Mouse (Mus musculus): ENCODE measurements around the gene Bfsp2. TPM values are rescaled to one million over a fixed set of nuclear protein-coding genes. Genes with fewer than 3 reads are reported as not detected.

Gene Bfsp2
- polyA plus RNA-seq, 1 experiment from 2014 or later = 5.4 TPM

DNA sequence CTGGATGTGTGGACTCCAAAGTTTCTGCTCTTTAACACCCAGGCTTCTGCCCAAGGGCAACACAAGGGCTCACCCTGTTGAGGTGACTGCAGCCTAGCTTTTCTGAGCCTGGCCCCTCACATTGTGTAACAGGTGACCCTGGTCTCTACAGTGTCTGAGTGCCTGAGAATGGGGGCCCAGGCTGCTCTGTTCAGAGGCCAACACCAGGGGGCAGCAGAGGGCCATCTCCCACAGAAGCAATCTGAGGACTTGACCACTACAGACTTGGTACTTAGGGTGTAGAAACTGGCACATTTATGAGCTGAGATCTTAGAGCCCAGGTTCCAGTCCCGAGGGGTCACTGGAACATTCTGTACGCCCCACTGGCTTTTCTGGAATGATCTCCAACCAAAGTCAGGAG lies 10.2 kb upstream of the Bfsp2 start:
- Histone ChIP-seq H3K9me3 (replicated peaks; ENCODE audit: control insufficient read depth, low read length) (no peaks in the 10 kb centered on the region), H3K36me3 (ENCODE audit: control insufficient read depth, insufficient read depth) (no peaks in the 10 kb centered on the region), H3K4me1 (ENCODE audit: control insufficient read depth, low read depth, low read length) (no peaks in the 10 kb centered on the region; the same call in 1 of the 2 replicates), H3K4me2 (ENCODE audit: low read depth, low read length) (no peak overlapping the region), H3K27ac (ENCODE audit: low read length) (no peak overlapping the region), H3K27me3 (ENCODE audit: control insufficient read depth, insufficient read depth, low read depth, low read length) (no peaks in the 10 kb centered on the region), H3K4me3 (ENCODE audit: low read depth, low read length) (no peak overlapping the region), H3K9ac (ENCODE audit: low read depth, low read length) (no peak overlapping the region)
- WGBS (ENCODE audit: insufficient replicate concordance) = 18% methylated on average over 2 of the region's 2 CpGs
- ATAC-seq (ENCODE audit: low read depth) = peak; percentile 57

GRCm38 (mm10) chr9:103489883-103490282 lies 9.7 kb upstream of the Bfsp2 start:
- ATAC-seq (ENCODE audit: low read depth) = no peak
- 38% methylated on average over 4 of the region's 4 CpGs for WGBS (ENCODE audit: insufficient replicate concordance)
- Histone ChIP-seq H3K9me3 (replicated peaks; ENCODE audit: control insufficient read depth, low read length) (no peaks in the 10 kb centered on the region), H3K9ac (ENCODE audit: low read depth, low read length) (no peak overlapping the region), H3K27me3 (ENCODE audit: control insufficient read depth, insufficient read depth, low read depth, low read length) (no peaks in the 10 kb centered on the region), H3K4me1 (ENCODE audit: control insufficient read depth, low read depth, low read length) (no peaks in the 10 kb centered on the region; the same call in 1 of the 2 replicates), H3K27ac (ENCODE audit: low read length) (no peak overlapping the region), H3K4me2 (ENCODE audit: low read depth, low read length) (no peak overlapping the region), H3K36me3 (ENCODE audit: control insufficient read depth, insufficient read depth) (no peaks in the 10 kb centered on the region), H3K4me3 (ENCODE audit: low read depth, low read length) (no peak overlapping the region)

DNA sequence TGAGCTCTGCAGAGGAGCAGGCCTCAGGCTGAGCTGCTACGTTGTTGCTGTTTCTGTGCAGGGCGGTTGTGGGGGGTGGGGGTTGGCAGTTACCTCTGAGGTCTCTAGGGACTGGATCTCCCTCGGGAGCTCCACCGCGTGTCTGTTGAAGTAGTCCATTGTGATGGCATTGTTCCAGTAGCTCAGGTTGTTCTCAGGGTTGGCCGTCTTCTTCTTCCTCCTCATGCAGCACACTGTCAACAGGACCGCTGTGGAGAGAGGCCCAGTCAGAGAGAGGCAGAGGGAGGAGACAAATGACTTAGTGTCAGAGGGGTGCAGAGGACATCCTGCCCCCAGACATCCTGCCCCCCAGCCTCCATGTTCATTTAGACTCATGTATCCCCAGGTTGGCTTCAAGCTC lies 8.9 kb upstream of the Bfsp2 start:
- 0 out of 2 replicates have a peak, but pooled peaks have one; percentile 14 for ATAC-seq (ENCODE audit: low read depth)
- WGBS (ENCODE audit: insufficient replicate concordance) = 32% methylated on average over 7 of the region's 7 CpGs
- Histone ChIP-seq H3K27me3 (ENCODE audit: control insufficient read depth, insufficient read depth, low read depth, low read length) (no peaks in the 10 kb centered on the region), H3K27ac (ENCODE audit: low read length) (no peak overlapping the region; the same call in 1 of the 2 replicates), H3K4me3 (ENCODE audit: low read depth, low read length) (no peak overlapping the region), H3K9me3 (replicated peaks; ENCODE audit: control insufficient read depth, low read length) (no peaks in the 10 kb centered on the region), H3K4me1 (ENCODE audit: control insufficient read depth, low read depth, low read length) (no peaks in the 10 kb centered on the region; the same call in 1 of the 2 replicates), H3K4me2 (ENCODE audit: low read depth, low read length) (no peak overlapping the region), H3K9ac (ENCODE audit: low read depth, low read length) (no peak overlapping the region), H3K36me3 (ENCODE audit: control insufficient read depth, insufficient read depth) (no peaks in the 10 kb centered on the region)

DNA sequence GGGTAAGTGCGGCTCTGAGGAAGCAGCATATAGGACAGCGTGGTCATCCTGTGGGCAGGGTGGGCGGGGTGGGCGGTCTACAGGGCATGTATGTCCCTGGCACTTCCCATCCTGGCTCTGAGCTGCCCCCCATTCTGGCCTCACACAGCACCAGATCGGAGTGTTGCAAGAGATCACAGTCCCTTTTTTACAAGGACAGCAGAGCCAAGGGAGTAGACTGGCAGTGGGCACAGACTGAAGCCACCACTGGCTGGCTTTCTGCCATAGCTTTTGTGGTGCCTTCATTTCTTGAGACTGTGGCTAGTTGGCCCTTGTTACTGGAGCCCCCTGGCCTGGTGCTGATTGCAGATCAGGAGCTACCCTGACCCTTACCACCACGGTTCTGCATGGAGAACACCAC lies 6.0 kb upstream of the Bfsp2 start:
- H3K9me3 ChIP-seq (replicated peaks; ENCODE audit: control insufficient read depth, low read length) = no peaks in the 10 kb centered on the region
- no peaks in the 10 kb centered on the region for H3K27me3 ChIP-seq (ENCODE audit: control insufficient read depth, insufficient read depth, low read depth, low read length)
- ATAC-seq (ENCODE audit: low read depth) = no peak
- WGBS (ENCODE audit: insufficient replicate concordance) = 34% methylated on average over 6 of the region's 6 CpGs
- no peak overlapping the region for H3K27ac ChIP-seq (ENCODE audit: low read length)
- H3K9ac ChIP-seq (ENCODE audit: low read depth, low read length) = no peak overlapping the region
- H3K4me3 ChIP-seq (ENCODE audit: low read depth, low read length) = no peak overlapping the region
- peaks cover under 1% of the 10 kb centered on the region; the same call in 1 of the 2 replicates for H3K4me1 ChIP-seq (ENCODE audit: control insufficient read depth, low read depth, low read length)
- H3K4me2 ChIP-seq (ENCODE audit: low read depth, low read length) = no peak overlapping the region
- H3K36me3 ChIP-seq (ENCODE audit: control insufficient read depth, insufficient read depth) = no peaks in the 10 kb centered on the region

DNA sequence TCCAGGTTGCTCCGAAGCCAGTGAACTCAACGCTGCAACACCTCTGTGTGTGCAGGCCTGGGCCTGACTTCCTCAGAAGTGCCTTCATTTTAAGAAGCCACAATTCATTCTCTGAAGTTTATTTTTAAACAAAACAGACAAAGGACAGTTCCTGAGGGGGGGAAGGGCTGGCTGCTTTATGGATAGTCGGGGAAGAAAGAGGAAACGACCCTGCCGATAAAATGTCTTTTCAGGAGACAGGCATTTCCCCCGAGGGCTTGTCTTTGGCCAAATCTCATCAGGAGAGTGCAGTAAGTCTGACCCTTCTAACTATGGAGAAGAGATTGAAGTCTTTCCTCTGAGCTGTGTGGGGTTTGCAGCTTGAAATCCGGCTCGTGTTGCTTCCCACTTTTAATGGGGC lies 5.4 kb upstream of the Bfsp2 start:
- no peak overlapping the region for H3K4me2 ChIP-seq (ENCODE audit: low read depth, low read length)
- H3K36me3 ChIP-seq (ENCODE audit: control insufficient read depth, insufficient read depth) = no peaks in the 10 kb centered on the region
- H3K9ac ChIP-seq (ENCODE audit: low read depth, low read length) = no peak overlapping the region
- H3K27me3 ChIP-seq (ENCODE audit: control insufficient read depth, insufficient read depth, low read depth, low read length) = no peaks in the 10 kb centered on the region
- WGBS (ENCODE audit: insufficient replicate concordance) = 12% methylated on average over 8 of the region's 8 CpGs
- H3K9me3 ChIP-seq (replicated peaks; ENCODE audit: control insufficient read depth, low read length) = no peaks in the 10 kb centered on the region
- no peak overlapping the region for H3K27ac ChIP-seq (ENCODE audit: low read length)
- H3K4me1 ChIP-seq (ENCODE audit: control insufficient read depth, low read depth, low read length) = peaks cover 5% of the 10 kb centered on the region; the same call in 1 of the 2 replicates
- H3K4me3 ChIP-seq (ENCODE audit: low read depth, low read length) = no peak overlapping the region
- ATAC-seq (ENCODE audit: low read depth) = no peak

- H3K4me2 ChIP-seq (ENCODE audit: low read depth, low read length) = no peak overlapping the region
- H3K27me3 ChIP-seq (ENCODE audit: control insufficient read depth, insufficient read depth, low read depth, low read length) = no peaks in the 10 kb centered on the region
- ATAC-seq (ENCODE audit: low read depth) = peak; percentile 64; the same call in 1 of the 2 replicates
- H3K27ac ChIP-seq (ENCODE audit: low read length) = no peak overlapping the region
- H3K4me1 ChIP-seq (ENCODE audit: control insufficient read depth, low read depth, low read length) = peaks cover 5% of the 10 kb centered on the region; the same call in 1 of the 2 replicates
- no peak overlapping the region for H3K4me3 ChIP-seq (ENCODE audit: low read depth, low read length)
- H3K36me3 ChIP-seq (ENCODE audit: control insufficient read depth, insufficient read depth) = no peaks in the 10 kb centered on the region
- H3K9ac ChIP-seq (ENCODE audit: low read depth, low read length) = no peak overlapping the region
- no peaks in the 10 kb centered on the region for H3K9me3 ChIP-seq (replicated peaks; ENCODE audit: control insufficient read depth, low read length)
- WGBS (ENCODE audit: insufficient replicate concordance) = 50% methylated on average over 8 of the region's 8 CpGs
Measured at GRCm38 (mm10) chr9:103480603-103481220, 492 bp upstream of the Bfsp2 start.

- no peak overlapping the region for H3K27ac ChIP-seq (ENCODE audit: low read length)
- WGBS (ENCODE audit: insufficient replicate concordance) = 58% methylated on average over 6 of the region's 6 CpGs
- no peak overlapping the region for H3K9ac ChIP-seq (ENCODE audit: low read depth, low read length)
Measured at GRCm38 (mm10) chr9:103475414-103475813, 4.8 kb downstream of the Bfsp2 start.

GRCm38 (mm10) chr9:103473915-103474688 lies 6.1 kb downstream of the Bfsp2 start:
- Histone ChIP-seq H3K27ac (ENCODE audit: low read length) (no peak overlapping the region), H3K9me3 (replicated peaks; ENCODE audit: control insufficient read depth, low read length) (no peaks in the 10 kb centered on the region), H3K27me3 (ENCODE audit: control insufficient read depth, insufficient read depth, low read depth, low read length) (no peaks in the 10 kb centered on the region), H3K9ac (ENCODE audit: low read depth, low read length) (no peak overlapping the region), H3K4me3 (ENCODE audit: low read depth, low read length) (no peak overlapping the region), H3K4me1 (ENCODE audit: control insufficient read depth, low read depth, low read length) (no peaks in the 10 kb centered on the region), H3K4me2 (ENCODE audit: low read depth, low read length) (no peak overlapping the region), H3K36me3 (ENCODE audit: control insufficient read depth, insufficient read depth) (no peaks in the 10 kb centered on the region)
- no peak for ATAC-seq (ENCODE audit: low read depth)
- WGBS (ENCODE audit: insufficient replicate concordance) = 14% methylated on average over 13 of the region's 13 CpGs

More at GRCm38 (mm10) chr9:103475414-103475813, 4.8 kb downstream of the Bfsp2 start:
- Histone ChIP-seq H3K36me3 (ENCODE audit: control insufficient read depth, insufficient read depth) (no peaks in the 10 kb centered on the region), H3K4me3 (ENCODE audit: low read depth, low read length) (no peak overlapping the region), H3K4me1 (ENCODE audit: control insufficient read depth, low read depth, low read length) (no peaks in the 10 kb centered on the region), H3K4me2 (ENCODE audit: low read depth, low read length) (no peak overlapping the region), H3K9me3 (replicated peaks; ENCODE audit: control insufficient read depth, low read length) (no peaks in the 10 kb centered on the region), H3K27me3 (ENCODE audit: control insufficient read depth, insufficient read depth, low read depth, low read length) (no peaks in the 10 kb centered on the region)
- peak; percentile 77 for ATAC-seq (ENCODE audit: low read depth)

GRCm38 (mm10) chr9:103471784-103472183 lies 8.4 kb downstream of the Bfsp2 start:
- H3K9me3 ChIP-seq (replicated peaks; ENCODE audit: control insufficient read depth, low read length) = no peaks in the 10 kb centered on the region
- no peak for ATAC-seq (ENCODE audit: low read depth)
- no peak overlapping the region for H3K27ac ChIP-seq (ENCODE audit: low read length)
- no peak overlapping the region for H3K4me2 ChIP-seq (ENCODE audit: low read depth, low read length)
- H3K4me1 ChIP-seq (ENCODE audit: control insufficient read depth, low read depth, low read length) = no peaks in the 10 kb centered on the region
- 45% methylated on average over 11 of the region's 11 CpGs for WGBS (ENCODE audit: insufficient replicate concordance)
- no peaks in the 10 kb centered on the region for H3K27me3 ChIP-seq (ENCODE audit: control insufficient read depth, insufficient read depth, low read depth, low read length)
- no peak overlapping the region for H3K4me3 ChIP-seq (ENCODE audit: low read depth, low read length)
- no peaks in the 10 kb centered on the region for H3K36me3 ChIP-seq (ENCODE audit: control insufficient read depth, insufficient read depth)
- no peak overlapping the region for H3K9ac ChIP-seq (ENCODE audit: low read depth, low read length)
